Mouse (Mus musculus): Measurements from ENCODE around the gene 1700001K19Rik. TPM values are rescaled to one million over a fixed set of nuclear protein-coding genes. Genes with fewer than 3 reads are reported as not detected.
"Not testable (repeated sequence)": the region's sequence is repeated elsewhere in the genome, so short reads cannot be mapped to it uniquely, and the experiment has no call there.

The 1700001K19Rik gene
- polyA plus RNA-seq, 1 experiment from 2014 or later: not detected

GRCm38 (mm10) chr12:110703008-110703471, 20.6 kb upstream of the 1700001K19Rik start:
- H3K36me3 ChIP-seq: no peaks in the 10 kb centered on the region
- no peak overlapping the region for H3K27ac ChIP-seq
- H3K27me3 ChIP-seq (replicated peaks): no peaks in the 10 kb centered on the region
- no peak overlapping the region for H3K4me2 ChIP-seq (replicated peaks)
- peak; percentile 48; the same call in 1 of the 2 replicates for ATAC-seq (ENCODE audit: low FRiP score, low read depth)
- H3K9me3 ChIP-seq: no peaks in the 10 kb centered on the region
- 36% methylated on average over 8 of the region's 8 CpGs for WGBS
- no peak overlapping the region for H3K9ac ChIP-seq
- H3K4me1 ChIP-seq: peaks cover 10% of the 10 kb centered on the region
- no peak overlapping the region for H3K4me3 ChIP-seq

DNA sequence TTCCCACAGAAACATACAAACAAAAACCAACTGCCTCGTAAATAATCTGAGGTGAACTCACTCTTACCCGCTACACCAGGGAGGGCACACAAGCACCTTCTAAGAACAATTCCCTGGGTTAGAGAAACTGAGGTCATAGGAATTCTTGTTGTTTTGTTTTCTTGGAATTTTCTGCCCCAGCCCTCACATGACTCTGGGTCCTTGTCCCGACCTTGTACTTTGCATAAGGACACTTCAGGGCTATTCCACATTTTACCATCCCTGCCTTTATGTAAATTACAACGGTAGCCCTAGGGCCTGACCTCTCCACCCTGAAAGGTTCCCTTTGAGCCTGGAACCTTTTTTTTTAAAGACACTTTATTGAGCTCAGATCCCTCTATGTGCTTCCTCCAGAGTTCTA, 20.1 kb upstream of the 1700001K19Rik start, which contains the start of gene Hsp90aa1:
Gene Hsp90aa1 (minus strand): TSS at position 173 of the 400 bp plus-strand sequence.
- no peaks in the 10 kb centered on the region for H3K27me3 ChIP-seq (replicated peaks)
- H3K4me2 ChIP-seq (replicated peaks): no peak within 1 kb of the TSS
- H3K4me1 ChIP-seq: peaks cover 10% of the 10 kb centered on the region
- no peak within 1 kb of the TSS for H3K9ac ChIP-seq
- H3K27ac ChIP-seq: no peak within 1 kb of the TSS
- ATAC-seq (ENCODE audit: low FRiP score, low read depth): no peak
- H3K4me3 ChIP-seq: no peak within 1 kb of the TSS
- 40% methylated on average over 4 of the region's 4 CpGs for WGBS
- no peaks in the 10 kb centered on the region for H3K9me3 ChIP-seq
- no peaks in the 10 kb centered on the region for H3K36me3 ChIP-seq

DNA sequence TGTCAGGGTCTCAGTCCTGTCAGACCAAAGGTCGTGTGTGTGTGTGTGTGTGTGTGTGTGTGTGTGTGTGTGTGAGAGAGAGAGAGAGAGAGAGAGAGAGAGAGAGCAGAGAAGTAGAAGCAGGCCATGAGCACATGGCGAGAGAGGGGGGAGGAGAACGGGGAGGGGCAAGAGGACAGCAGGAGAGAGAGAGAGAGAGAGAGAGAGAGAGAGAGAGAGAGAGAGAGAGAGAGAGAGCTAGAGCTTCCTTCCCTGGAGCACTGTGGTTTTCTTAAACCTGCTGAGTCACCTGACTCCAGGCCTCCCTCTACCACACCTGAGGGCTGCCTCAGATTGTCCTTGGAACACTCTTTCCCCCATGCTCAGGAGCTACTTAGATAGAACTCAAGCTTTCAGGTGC, 18.9 kb upstream of the 1700001K19Rik start:
- H3K9ac ChIP-seq; H3K4me2 ChIP-seq (replicated peaks); H3K27ac ChIP-seq: not testable (repeated sequence)

GRCm38 (mm10) chr12:110700730-110701129, 18.3 kb upstream of the 1700001K19Rik start:
- Histone ChIP-seq H3K9ac (0 out of 2 replicates have a peak overlapping the region, but pooled peaks have one; percentile 10), H3K27me3 (replicated peaks) (no peaks in the 10 kb centered on the region), H3K27ac (no peak overlapping the region), H3K4me2 (replicated peaks) (no peak overlapping the region), H3K4me3 (no peak overlapping the region), H3K36me3 (no peaks in the 10 kb centered on the region), H3K4me1 (peaks cover 3% of the 10 kb centered on the region; the same call in 1 of the 2 replicates), H3K9me3 (no peaks in the 10 kb centered on the region)
- 61% methylated on average over 2 of the region's 2 CpGs for WGBS
- no peak for ATAC-seq (ENCODE audit: low FRiP score, low read depth)

More for the DNA sequence above, 18.9 kb upstream of the 1700001K19Rik start:
- WGBS: 41% methylated on average over 3 of the region's 3 CpGs
- not testable (repeated sequence) for H3K9me3 ChIP-seq; ATAC-seq (ENCODE audit: low FRiP score, low read depth); H3K4me1 ChIP-seq; H3K4me3 ChIP-seq; H3K36me3 ChIP-seq; H3K27me3 ChIP-seq (replicated peaks)

- Histone ChIP-seq H3K36me3 (peaks cover 7% of the 10 kb centered on the region), H3K4me1 (peaks cover 11% of the 10 kb centered on the region), H3K27me3 (replicated peaks) (no peaks in the 10 kb centered on the region), H3K4me2 (replicated peaks) (0 out of 2 replicates have a peak overlapping the region, but pooled peaks have one; percentile 5), H3K9me3 (no peaks in the 10 kb centered on the region), H3K4me3 (no peak overlapping the region), H3K9ac (no peak overlapping the region), H3K27ac (no peak overlapping the region)
- WGBS: 57% methylated on average over 2 of the region's 2 CpGs
- ATAC-seq (ENCODE audit: low FRiP score, low read depth): no peak
These were observed 16.7 kb upstream of the 1700001K19Rik start for GRCm38 (mm10) chr12:110699171-110699547.

DNA sequence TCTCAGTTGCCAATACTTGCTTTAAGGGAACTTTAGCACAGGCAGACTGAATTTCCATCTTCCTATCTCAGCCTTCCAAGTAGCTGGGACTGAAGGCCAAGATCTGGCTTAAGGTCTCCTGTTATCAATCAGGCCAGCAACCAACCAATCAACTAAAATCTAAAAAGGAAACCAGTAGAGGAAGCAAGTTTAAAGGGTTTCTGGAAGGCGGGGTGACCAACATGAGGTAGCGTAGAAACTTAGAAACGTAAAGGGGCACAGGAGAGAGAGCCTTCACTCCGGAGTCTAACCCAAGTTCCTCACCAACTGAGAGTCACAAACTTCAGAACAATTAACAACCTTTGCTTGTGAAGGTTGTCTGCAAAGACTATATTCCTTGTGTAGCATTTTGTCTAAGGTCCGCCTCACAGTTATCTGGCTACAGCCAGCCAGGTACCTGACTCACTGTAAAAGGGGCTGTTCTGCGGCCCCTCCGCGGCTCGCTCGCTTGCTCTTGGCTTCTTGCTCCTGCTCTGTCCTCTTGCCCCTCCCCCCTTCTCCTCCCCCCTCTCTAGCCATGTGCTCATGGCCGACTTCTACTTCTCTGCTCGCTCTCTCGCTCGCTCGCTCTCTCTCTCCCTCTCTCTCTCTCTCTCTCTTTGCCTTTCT, 16.2 kb upstream of the 1700001K19Rik start:
- H3K27me3 ChIP-seq (replicated peaks): no peaks in the 10 kb centered on the region
- H3K27ac ChIP-seq: no peak overlapping the region
- peaks cover 12% of the 10 kb centered on the region for H3K4me1 ChIP-seq
- 46% methylated on average over 15 of the region's 15 CpGs for WGBS
- H3K4me2 ChIP-seq (replicated peaks): 0 out of 2 replicates have a peak overlapping the region, but pooled peaks have one; percentile 5
- ATAC-seq (ENCODE audit: low FRiP score, low read depth): no peak
- no peak overlapping the region for H3K4me3 ChIP-seq
- peaks cover 10% of the 10 kb centered on the region for H3K36me3 ChIP-seq
- no peak overlapping the region for H3K9ac ChIP-seq
- H3K9me3 ChIP-seq: no peaks in the 10 kb centered on the region

GRCm38 (mm10) chr12:110698080-110698479, 15.7 kb upstream of the 1700001K19Rik start:
- peaks cover 13% of the 10 kb centered on the region for H3K36me3 ChIP-seq
- no peak overlapping the region for H3K9ac ChIP-seq
- H3K4me3 ChIP-seq: no peak overlapping the region
- no peaks in the 10 kb centered on the region for H3K27me3 ChIP-seq (replicated peaks)
- peaks cover 12% of the 10 kb centered on the region for H3K4me1 ChIP-seq
- H3K27ac ChIP-seq: no peak overlapping the region
- WGBS: 80% methylated on average over 1 of the region's 1 CpGs
- no peaks in the 10 kb centered on the region for H3K9me3 ChIP-seq
- no peak overlapping the region for H3K4me2 ChIP-seq (replicated peaks)
- ATAC-seq (ENCODE audit: low FRiP score, low read depth): no peak

DNA sequence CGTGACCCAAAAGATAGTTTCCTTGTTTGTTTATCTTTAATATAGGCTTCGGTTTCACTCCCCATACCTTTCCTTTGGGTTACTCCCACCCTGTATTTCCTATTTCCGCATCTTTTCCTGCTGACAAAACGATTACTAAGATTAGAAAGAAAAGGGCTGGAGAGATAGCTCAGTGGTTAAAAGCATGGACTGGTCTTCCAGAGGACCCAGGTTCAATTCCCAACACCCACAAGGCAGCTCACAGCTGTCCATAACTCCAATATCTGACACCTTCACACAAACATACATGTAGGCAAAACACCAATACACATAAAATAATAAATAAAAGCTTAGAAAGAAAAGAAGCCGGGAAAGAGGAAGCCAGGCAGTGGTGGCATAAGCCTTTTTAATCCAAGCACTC, 15.0 kb upstream of the 1700001K19Rik start:
- Histone ChIP-seq H3K4me2 (replicated peaks) (no peak overlapping the region), H3K4me3 (no peak overlapping the region), H3K4me1 (peaks cover 12% of the 10 kb centered on the region), H3K27me3 (replicated peaks) (no peaks in the 10 kb centered on the region), H3K9ac (no peak overlapping the region), H3K9me3 (no peaks in the 10 kb centered on the region), H3K36me3 (peaks cover 18% of the 10 kb centered on the region), H3K27ac (no peak overlapping the region)
- 73% methylated on average over 5 of the region's 5 CpGs for WGBS
- ATAC-seq (ENCODE audit: low FRiP score, low read depth): no peak

DNA sequence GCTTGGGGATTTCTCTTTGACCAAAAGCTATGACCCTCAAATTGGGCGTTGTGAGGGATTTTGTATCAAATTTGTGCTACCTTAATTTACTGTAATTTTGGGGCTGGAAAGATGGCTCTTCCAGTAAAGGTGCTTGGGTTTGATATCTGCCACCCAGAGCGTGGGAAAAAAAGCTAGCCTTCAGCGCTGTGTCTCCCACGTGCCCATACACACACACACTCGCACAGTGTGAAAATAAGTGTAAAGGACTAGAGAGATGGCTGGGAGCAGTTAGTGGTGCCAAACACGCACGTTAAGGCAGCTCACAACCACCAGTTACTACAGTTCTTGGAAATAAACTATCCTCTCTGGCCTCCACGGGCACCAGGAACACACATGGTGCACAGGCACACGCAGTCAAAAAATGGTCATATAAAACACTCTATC, 14.6 kb upstream of the 1700001K19Rik start:
- peak overlapping the region; percentile 97 for H3K4me3 ChIP-seq
- H3K4me2 ChIP-seq (replicated peaks): peak overlapping the region; percentile 66
- H3K9me3 ChIP-seq: no peaks in the 10 kb centered on the region
- H3K27me3 ChIP-seq (replicated peaks): no peaks in the 10 kb centered on the region
- 0 out of 2 replicates have a peak, but pooled peaks have one; percentile 30 for ATAC-seq (ENCODE audit: low FRiP score, low read depth)
- H3K36me3 ChIP-seq: peaks cover 20% of the 10 kb centered on the region
- H3K9ac ChIP-seq: peak overlapping the region; percentile 70
- 54% methylated on average over 9 of the region's 9 CpGs for WGBS
- H3K27ac ChIP-seq: no peak overlapping the region
- peaks cover 12% of the 10 kb centered on the region for H3K4me1 ChIP-seq

GRCm38 (mm10) chr12:110696173-110696974, 14.0 kb upstream of the 1700001K19Rik start:
- WGBS: under 1% methylated on average over 89 of the region's 89 CpGs
- Histone ChIP-seq H3K4me3 (peak overlapping the region; percentile 97), H3K4me1 (peaks cover 12% of the 10 kb centered on the region), H3K9ac (peak overlapping the region; percentile 100), H3K27me3 (replicated peaks) (no peaks in the 10 kb centered on the region), H3K36me3 (peaks cover 25% of the 10 kb centered on the region), H3K27ac (peak overlapping the region; percentile 92), H3K4me2 (replicated peaks) (peak overlapping the region; percentile 66), H3K9me3 (no peaks in the 10 kb centered on the region)
- peak; percentile 94 for ATAC-seq (ENCODE audit: low FRiP score, low read depth)

GRCm38 (mm10) chr12:110695676-110696171, 13.3 kb upstream of the 1700001K19Rik start:
- peak; percentile 65 for ATAC-seq (ENCODE audit: low FRiP score, low read depth)
- Histone ChIP-seq H3K9ac (peak overlapping the region; percentile 100), H3K4me2 (replicated peaks) (peak overlapping the region; percentile 66), H3K9me3 (no peaks in the 10 kb centered on the region), H3K4me3 (peak overlapping the region; percentile 97), H3K27ac (peak overlapping the region; percentile 92), H3K27me3 (replicated peaks) (no peaks in the 10 kb centered on the region), H3K36me3 (peaks cover 26% of the 10 kb centered on the region), H3K4me1 (peaks cover 12% of the 10 kb centered on the region)
- WGBS: under 1% methylated on average over 55 of the region's 55 CpGs

DNA sequence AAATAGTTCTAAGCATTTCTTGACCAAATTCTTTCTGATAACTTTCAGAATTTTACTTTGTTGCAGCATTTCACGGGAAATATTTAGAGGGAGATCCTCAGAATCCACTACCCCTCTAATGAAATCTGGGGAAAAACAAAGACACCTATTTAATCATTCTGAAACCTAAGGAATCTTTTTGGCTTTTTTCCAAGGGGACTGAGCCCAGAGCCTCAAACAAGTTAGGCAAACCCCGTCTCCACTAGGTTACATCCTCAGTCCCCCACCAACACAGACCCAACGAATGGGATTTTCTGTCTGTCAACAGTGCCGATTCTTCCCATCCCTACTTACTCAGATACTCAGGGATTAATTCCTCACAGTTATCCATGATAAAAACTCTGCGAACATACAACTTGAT, 11.0 kb upstream of the 1700001K19Rik start:
- WGBS: 83% methylated on average over 5 of the region's 5 CpGs
- H3K27ac ChIP-seq; H3K4me2 ChIP-seq (replicated peaks); H3K4me3 ChIP-seq; H3K9me3 ChIP-seq; ATAC-seq (ENCODE audit: low FRiP score, low read depth); H3K9ac ChIP-seq; H3K27me3 ChIP-seq (replicated peaks): not testable (repeated sequence)
- Histone ChIP-seq H3K4me1 (peaks cover 12% of the 10 kb centered on the region), H3K36me3 (peaks cover 49% of the 10 kb centered on the region)

All from neural tube, embryonic 12.5 days (tissue).